Mouse (Mus musculus) liver, embryonic 13.5 days (tissue): ENCODE data around the gene Sh3bgrl2. TPM values are rescaled to one million over a fixed set of nuclear protein-coding genes. Genes with fewer than 3 reads are reported as not detected.
A peak's percentile ranks its signal among the peaks of the same experiment; 100 is the strongest.

Experiments
- ATAC-seq: fragments of 200-750 bp; cut with Nextera tagmentation; 2 replicates; pipeline ENCODE4 v1.8.0; 2017; ENCODE audit warnings: low read depth, mild to moderate bottlenecking, moderate number of reproducible peaks, moderate library complexity
- DNase-seq: peaks from one replicate; pipeline ENCODE4 v3.0.0; 2022
- H3K27ac ChIP-seq: fragments of 300-500 bp; sonication (generic); 2 replicates; pipeline ENCODE4 v1.5.1; 2015; ENCODE audit warnings: moderate library complexity, mild to moderate bottlenecking, inconsistent platforms
- H3K27me3 ChIP-seq: fragments of 300-500 bp; sonication (generic); 2 replicates; pipeline ENCODE4 v1.6.1; 2015; ENCODE audit warnings: mild to moderate bottlenecking, inconsistent platforms
- H3K36me3 ChIP-seq: fragments of 300-500 bp; sonication (generic); 2 replicates; pipeline ENCODE4 v1.6.1; 2015; ENCODE audit warnings: mild to moderate bottlenecking, inconsistent platforms
- H3K4me1 ChIP-seq: fragments of 300-500 bp; sonication (generic); replicated peaks from 2 replicates; pipeline ENCODE4 v1.6.1; 2015; ENCODE audit warnings: inconsistent platforms
- H3K4me2 ChIP-seq: fragments of 300-500 bp; sonication (generic); 2 replicates; pipeline ENCODE4 v1.6.1; 2015; ENCODE audit warnings: inconsistent platforms, mild to moderate bottlenecking, moderate library complexity
- H3K4me3 ChIP-seq: fragments of 300-500 bp; sonication (generic); replicated peaks from 2 replicates; pipeline ENCODE4 v1.5.1; 2015; ENCODE audit warnings: mild to moderate bottlenecking, inconsistent platforms
- H3K9ac ChIP-seq: fragments of 300-500 bp; sonication (generic); 2 replicates; pipeline ENCODE4 v1.6.1; 2015; ENCODE audit warnings: mild to moderate bottlenecking, inconsistent platforms
- H3K9me3 ChIP-seq: fragments of 300-500 bp; sonication (generic); replicated peaks from 2 replicates; pipeline ENCODE4 v1.6.1; 2016; ENCODE audit warnings: inconsistent platforms
- WGBS: fragments of 180-500 bp; shearing (Covaris S2); methylation state at CpG from one replicate; pipeline ENCODE4 v1.1.7; 2015; ENCODE audit not compliant: insufficient replicate concordance; 5-methylcytosine and 5-hydroxymethylcytosine counted together
- polyA plus RNA-seq: library from polyadenylated mRNA; unstranded; fragments of >200 nt; fragmentation: Nextera tagmentation; extraction: Ambion mirVana; gene quantifications from 2 replicates; pipeline ENCODE4 v1.2.1, GENCODE M21; 2015

The Sh3bgrl2 gene
- polyA plus RNA-seq, 1 experiment from 2014 or later: 9.6 TPM

DNA sequence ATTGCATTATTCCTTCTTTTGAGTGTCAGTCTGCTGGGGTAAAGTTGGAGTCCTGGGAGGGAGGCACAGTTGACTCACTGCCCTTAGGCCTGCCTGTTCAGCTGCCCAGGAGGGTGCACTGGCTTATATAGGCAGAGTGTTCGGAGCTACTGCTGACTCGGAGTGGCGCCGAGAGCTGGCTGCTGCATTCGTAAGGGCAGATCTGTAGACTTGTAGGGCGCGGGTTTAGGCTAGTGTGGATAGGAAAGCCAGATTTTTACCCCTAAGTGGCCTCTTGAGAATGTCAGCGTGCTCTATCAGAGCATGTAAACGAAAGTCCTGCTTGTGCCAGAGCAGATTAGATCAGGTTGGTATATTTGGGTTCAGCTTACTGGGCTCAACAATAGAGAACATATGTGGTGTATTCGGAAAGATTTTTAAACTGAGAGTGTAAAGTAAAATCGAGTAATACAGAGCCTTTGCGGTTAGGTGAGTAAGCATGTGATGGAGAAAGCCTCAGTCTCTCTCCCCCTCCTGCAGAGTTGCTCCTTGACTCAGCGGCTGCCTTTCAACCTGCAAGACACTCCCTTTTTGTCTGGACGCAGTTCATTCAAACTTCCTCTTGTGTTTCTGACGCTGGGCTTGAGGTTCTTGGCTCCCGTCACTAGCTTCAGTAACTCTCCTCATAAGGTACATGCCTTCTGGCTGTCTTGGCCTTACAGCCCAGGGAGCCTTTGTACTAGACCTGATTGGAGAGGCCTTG is 15.9 kb downstream of the Sh3bgrl2 start:
- no peak for DNase-seq
- Histone ChIP-seq H3K36me3 (no peaks in the 10 kb centered on the region), H3K4me3 (no peak overlapping the region), H3K4me1 (peaks cover 12% of the 10 kb centered on the region), H3K4me2 (no peak overlapping the region), H3K27me3 (no peaks in the 10 kb centered on the region), H3K9me3 (no peaks in the 10 kb centered on the region), H3K9ac (no peak overlapping the region), H3K27ac (no peak overlapping the region)
- no peak for ATAC-seq
- 52% methylated on average over 16 of the region's 16 CpGs for WGBS

DNA sequence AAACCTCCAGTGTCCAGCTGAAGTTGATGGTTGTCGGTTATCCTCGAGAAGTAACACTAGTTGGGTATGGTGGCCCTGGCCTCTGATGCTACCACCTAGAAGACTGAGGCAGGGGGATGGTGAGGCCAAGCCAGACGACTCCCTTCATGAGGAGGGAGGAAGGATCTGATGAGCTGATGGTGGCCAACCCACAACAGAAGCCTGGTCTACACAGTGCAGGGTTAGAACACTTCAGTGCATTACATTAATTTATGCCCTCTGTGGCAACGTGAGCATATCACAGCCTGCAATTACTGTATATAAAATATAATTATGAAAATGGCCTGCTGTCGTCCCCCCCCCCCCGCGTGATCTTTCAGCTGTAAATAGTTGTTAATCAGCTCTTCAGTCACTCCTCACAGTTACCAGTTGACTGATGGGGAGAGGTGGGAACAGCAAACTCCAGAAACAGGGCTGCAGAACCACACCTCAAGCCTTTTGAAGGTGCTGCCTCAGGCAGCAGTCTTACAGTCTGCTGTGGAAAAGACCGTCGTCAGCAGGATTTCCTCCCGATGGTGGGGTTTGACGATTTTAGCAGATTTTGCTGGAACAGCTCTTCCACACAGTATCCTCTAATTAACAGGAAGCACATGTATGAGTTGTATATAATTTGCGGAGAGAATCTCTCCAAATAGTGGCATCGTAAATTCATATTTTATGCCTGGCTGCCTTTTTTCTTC is 17.0 kb downstream of the Sh3bgrl2 start:
- H3K27ac ChIP-seq: no peak overlapping the region
- 54% methylated on average over 13 of the region's 13 CpGs for WGBS
- peaks cover 16% of the 10 kb centered on the region for H3K4me1 ChIP-seq
- no peak overlapping the region for H3K9ac ChIP-seq
- DNase-seq: no peak
- no peaks in the 10 kb centered on the region for H3K27me3 ChIP-seq
- no peaks in the 10 kb centered on the region for H3K36me3 ChIP-seq
- ATAC-seq: no peak
- no peak overlapping the region for H3K4me3 ChIP-seq
- no peak overlapping the region for H3K4me2 ChIP-seq
- no peaks in the 10 kb centered on the region for H3K9me3 ChIP-seq

DNA sequence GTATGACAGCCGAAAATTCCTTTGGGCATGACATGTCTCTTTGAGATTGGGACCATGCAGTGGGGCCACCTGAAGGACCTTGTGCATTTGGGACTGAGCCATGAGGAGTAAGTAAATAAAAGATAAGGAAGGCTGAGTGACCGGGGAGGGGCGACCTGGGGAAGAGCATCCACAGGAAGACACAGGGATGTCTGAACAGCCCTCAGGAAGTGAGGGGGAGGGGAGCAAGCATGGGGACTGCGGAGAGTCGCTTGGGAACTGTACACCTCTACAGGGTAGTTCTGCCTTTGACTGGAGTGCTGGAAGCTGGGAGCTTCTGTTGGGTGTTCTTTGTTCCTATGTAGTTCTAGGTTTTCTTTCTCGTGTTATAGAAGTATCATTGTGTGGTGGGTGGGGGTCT is 18.0 kb downstream of the Sh3bgrl2 start:
- no peak overlapping the region for H3K27ac ChIP-seq
- H3K4me1 ChIP-seq: peaks cover 20% of the 10 kb centered on the region
- no peak overlapping the region for H3K9ac ChIP-seq
- no peaks in the 10 kb centered on the region for H3K9me3 ChIP-seq
- no peaks in the 10 kb centered on the region for H3K36me3 ChIP-seq
- no peaks in the 10 kb centered on the region for H3K27me3 ChIP-seq
- no peak overlapping the region for H3K4me2 ChIP-seq
- no peak overlapping the region for H3K4me3 ChIP-seq
- ATAC-seq (no peak), DNase-seq (no peak)
- 28% methylated on average over 6 of the region's 6 CpGs for WGBS

DNA sequence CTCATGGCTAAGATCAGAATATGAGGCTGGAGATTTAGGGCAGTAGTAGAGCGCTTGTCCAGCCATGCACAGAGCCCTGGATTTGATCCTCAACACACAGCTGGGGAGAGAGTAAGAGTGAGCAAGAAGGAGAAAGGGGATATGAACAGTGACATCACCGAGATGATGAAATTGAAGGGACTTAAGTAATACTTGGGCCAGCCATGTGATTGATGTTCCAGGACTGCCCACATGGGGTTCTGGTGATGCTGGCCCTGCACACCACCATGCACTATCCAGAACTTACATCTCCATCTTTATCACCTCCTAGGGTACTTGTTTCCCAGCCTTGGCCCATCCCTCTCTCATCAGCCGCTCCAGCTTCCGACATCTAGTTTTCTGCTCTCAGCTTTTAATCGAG is 20.0 kb downstream of the Sh3bgrl2 start:
- Histone ChIP-seq H3K27ac (no peak overlapping the region), H3K4me2 (no peak overlapping the region), H3K27me3 (no peaks in the 10 kb centered on the region), H3K9ac (no peak overlapping the region), H3K4me1 (peaks cover 27% of the 10 kb centered on the region), H3K4me3 (no peak overlapping the region), H3K36me3 (no peaks in the 10 kb centered on the region), H3K9me3 (no peaks in the 10 kb centered on the region)
- 72% methylated on average over 5 of the region's 5 CpGs for WGBS
- DNase-seq (no peak), ATAC-seq (no peak)

DNA sequence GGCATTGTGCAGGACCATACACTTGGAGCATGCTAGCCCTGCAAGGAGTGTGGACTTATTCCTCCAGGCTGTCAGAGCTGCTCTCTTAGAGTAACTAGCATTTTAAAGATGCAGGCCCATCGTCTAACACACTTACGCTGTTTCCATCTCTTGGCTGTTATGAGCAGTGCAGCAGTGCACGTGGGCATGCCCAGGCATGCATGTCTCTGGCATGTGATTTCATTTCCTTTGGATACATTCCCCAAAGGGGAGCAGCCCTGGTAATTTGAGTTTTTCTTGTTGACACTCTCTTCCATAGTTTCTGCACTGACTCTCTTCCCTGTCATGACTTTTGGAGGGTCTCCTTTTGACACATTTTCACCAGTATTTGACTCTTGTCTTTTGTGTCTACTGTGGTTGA is 20.8 kb downstream of the Sh3bgrl2 start:
- Histone ChIP-seq H3K4me3 (no peak overlapping the region), H3K9ac (no peak overlapping the region), H3K27me3 (no peaks in the 10 kb centered on the region), H3K4me2 (no peak overlapping the region), H3K36me3 (no peaks in the 10 kb centered on the region), H3K9me3 (no peaks in the 10 kb centered on the region), H3K4me1 (peaks cover 30% of the 10 kb centered on the region), H3K27ac (no peak overlapping the region)
- WGBS: 63% methylated on average over 3 of the region's 3 CpGs
- ATAC-seq: no peak
- no peak for DNase-seq

DNA sequence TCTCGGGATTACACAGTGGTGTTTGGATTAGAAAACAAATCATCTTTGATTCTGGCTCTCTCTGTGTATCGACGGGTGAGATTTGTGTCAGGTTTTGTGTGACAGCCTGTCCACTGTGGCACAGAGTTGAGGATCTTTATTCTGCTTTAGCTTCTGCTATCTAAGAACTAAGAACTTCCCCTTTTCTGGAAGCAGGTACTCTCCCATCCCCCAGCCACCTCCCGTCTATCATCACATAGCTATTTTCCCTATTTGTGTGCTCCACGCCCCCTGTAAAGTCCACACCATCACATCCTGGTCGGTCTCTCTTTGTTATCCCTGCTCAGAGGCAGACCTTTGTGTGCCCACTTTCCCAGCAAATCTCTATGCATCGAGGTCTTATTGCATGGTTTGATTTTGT is 21.8 kb downstream of the Sh3bgrl2 start:
- H3K4me1 ChIP-seq: peaks cover 32% of the 10 kb centered on the region
- 32% methylated on average over 7 of the region's 7 CpGs for WGBS
- no peak for ATAC-seq
- H3K9me3 ChIP-seq: no peaks in the 10 kb centered on the region
- no peak overlapping the region for H3K4me2 ChIP-seq
- no peaks in the 10 kb centered on the region for H3K36me3 ChIP-seq
- no peaks in the 10 kb centered on the region for H3K27me3 ChIP-seq
- no peak for DNase-seq
- H3K27ac ChIP-seq: no peak overlapping the region
- H3K9ac ChIP-seq: no peak overlapping the region
- H3K4me3 ChIP-seq: no peak overlapping the region

DNA sequence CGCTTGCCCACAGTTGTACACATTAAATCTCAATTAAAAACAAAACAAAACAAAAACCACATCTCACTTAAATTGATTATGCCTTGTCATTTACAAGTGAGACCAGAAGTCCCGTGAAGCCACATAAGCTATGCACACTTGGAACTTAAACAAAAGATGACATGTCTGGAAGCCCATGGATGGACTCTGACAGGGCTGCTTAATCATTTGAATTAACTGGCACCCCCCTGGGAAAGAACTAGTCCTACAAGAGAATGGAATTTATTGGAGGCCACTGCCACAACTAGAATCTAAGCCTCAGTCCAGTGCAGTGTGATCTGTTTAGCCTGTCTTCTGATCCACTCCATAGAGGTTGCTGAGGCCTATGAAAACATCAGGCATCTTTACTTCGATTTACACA is 23.2 kb downstream of the Sh3bgrl2 start:
- no peak overlapping the region for H3K4me3 ChIP-seq
- 41% methylated on average over 3 of the region's 3 CpGs for WGBS
- H3K4me2 ChIP-seq: no peak overlapping the region
- no peak for ATAC-seq
- no peak for DNase-seq
- no peak overlapping the region for H3K9ac ChIP-seq
- peaks cover 24% of the 10 kb centered on the region for H3K4me1 ChIP-seq
- no peaks in the 10 kb centered on the region for H3K27me3 ChIP-seq
- no peaks in the 10 kb centered on the region for H3K9me3 ChIP-seq
- H3K36me3 ChIP-seq: no peaks in the 10 kb centered on the region
- no peak overlapping the region for H3K27ac ChIP-seq

DNA sequence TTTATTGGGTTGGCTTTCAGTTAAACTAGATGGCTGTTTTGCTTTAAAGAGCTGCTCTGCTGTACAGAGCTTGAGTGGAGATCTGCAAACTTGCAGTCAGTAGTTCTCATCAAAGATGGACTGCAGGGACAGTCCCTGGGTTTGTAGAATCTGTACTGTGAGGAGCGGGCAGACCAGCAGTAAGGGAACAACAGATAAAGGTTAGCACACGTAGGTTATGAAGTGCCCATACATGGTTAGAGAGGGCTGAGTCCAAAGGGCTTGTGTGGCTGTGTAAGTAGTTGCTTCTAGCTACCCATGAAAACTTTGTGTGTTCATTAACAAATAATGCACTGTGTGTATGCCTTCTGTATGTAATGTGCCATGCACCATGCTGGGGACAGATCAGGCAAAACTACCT is 24.2 kb downstream of the Sh3bgrl2 start:
- Histone ChIP-seq H3K4me1 (peaks cover 22% of the 10 kb centered on the region), H3K27me3 (no peaks in the 10 kb centered on the region), H3K9me3 (no peaks in the 10 kb centered on the region), H3K9ac (no peak overlapping the region), H3K4me2 (no peak overlapping the region), H3K36me3 (no peaks in the 10 kb centered on the region), H3K4me3 (no peak overlapping the region), H3K27ac (no peak overlapping the region)
- 48% methylated on average over 2 of the region's 2 CpGs for WGBS
- DNase-seq (no peak), ATAC-seq (no peak)

DNA sequence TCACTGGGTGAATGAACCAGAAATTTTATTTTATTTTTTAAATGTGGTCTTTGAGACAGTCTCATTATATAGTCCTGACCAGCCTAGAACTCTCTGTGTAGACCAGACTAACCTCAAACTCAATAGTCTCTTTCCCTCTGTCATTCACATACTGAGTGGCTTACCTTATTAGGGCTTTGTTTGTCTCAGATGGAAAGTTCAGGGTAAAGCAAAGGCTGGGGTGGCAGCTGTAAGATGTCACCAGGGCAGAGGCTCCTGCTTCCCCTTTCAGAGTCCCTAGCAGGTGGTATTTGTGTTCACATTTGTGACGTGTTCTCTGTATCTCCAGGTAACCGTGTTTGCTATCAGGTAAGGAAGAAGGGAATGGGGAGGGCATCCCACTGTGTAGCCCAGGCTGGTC is 24.7 kb downstream of the Sh3bgrl2 start:
- H3K4me1 ChIP-seq: peaks cover 22% of the 10 kb centered on the region
- no peak overlapping the region for H3K4me3 ChIP-seq
- H3K36me3 ChIP-seq: no peaks in the 10 kb centered on the region
- no peak overlapping the region for H3K27ac ChIP-seq
- no peak for ATAC-seq
- H3K27me3 ChIP-seq: no peaks in the 10 kb centered on the region
- 36% methylated on average over 2 of the region's 2 CpGs for WGBS
- H3K4me2 ChIP-seq: no peak overlapping the region
- H3K9me3 ChIP-seq: no peaks in the 10 kb centered on the region
- no peak overlapping the region for H3K9ac ChIP-seq
- no peak for DNase-seq

DNA sequence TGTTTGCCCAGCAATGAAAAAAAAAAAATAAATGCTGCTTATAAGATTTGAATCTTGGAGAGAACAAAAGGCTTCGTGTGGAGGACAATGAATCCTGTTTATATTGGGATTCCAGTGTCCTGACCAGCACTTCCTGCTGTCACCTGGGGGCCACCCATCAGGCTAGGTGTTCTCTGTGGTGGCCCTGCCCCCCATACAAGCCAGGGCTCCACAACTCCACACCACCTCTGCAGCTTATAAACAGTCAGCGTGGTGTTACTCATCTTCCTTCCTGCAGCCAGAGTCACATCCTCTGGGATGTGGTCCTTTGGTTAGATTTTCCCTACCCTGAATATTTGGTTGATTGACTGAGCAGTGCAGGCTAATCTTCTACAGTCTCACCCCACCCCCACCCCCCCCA is 25.5 kb downstream of the Sh3bgrl2 start:
- ATAC-seq: peak; percentile 29; the same call in 1 of the 2 replicates
- no peak for DNase-seq
- no peak overlapping the region for H3K9ac ChIP-seq
- no peaks in the 10 kb centered on the region for H3K27me3 ChIP-seq
- 33% methylated on average over 2 of the region's 2 CpGs for WGBS
- no peak overlapping the region for H3K4me2 ChIP-seq
- H3K9me3 ChIP-seq: no peaks in the 10 kb centered on the region
- H3K36me3 ChIP-seq: no peaks in the 10 kb centered on the region
- peaks cover 22% of the 10 kb centered on the region for H3K4me1 ChIP-seq
- no peak overlapping the region for H3K4me3 ChIP-seq
- H3K27ac ChIP-seq: no peak overlapping the region

DNA sequence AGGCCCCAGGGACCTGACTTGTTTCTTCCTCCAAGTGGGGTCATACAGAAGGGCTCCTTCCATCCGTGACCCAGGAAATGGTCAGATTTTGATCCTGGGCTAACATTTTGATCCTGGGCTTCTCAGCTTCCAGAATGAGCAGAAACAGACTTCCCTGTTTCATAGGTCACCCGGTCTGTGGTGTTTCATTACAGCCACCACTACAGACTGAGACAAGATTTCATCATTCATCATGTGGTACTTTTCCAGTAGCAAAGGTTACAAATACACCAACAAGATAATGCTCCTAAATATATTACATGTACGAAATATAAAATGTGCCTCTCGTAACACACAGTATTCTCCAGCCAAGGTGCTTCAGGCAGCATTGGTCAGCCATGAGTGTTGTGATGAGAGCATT is 27.3 kb downstream of the Sh3bgrl2 start:
- H3K4me1 ChIP-seq: peaks cover 16% of the 10 kb centered on the region
- no peak for DNase-seq
- H3K4me2 ChIP-seq: no peak overlapping the region
- 53% methylated on average over 4 of the region's 4 CpGs for WGBS
- H3K36me3 ChIP-seq: no peaks in the 10 kb centered on the region
- H3K9ac ChIP-seq: no peak overlapping the region
- no peak for ATAC-seq
- no peak overlapping the region for H3K27ac ChIP-seq
- no peaks in the 10 kb centered on the region for H3K27me3 ChIP-seq
- H3K4me3 ChIP-seq: no peak overlapping the region
- H3K9me3 ChIP-seq: no peaks in the 10 kb centered on the region
